Mouse (Mus musculus) heart, embryonic 13.5 days (tissue): Measurements from ENCODE around the gene Ltbp2. TPM values are rescaled to one million over a fixed set of nuclear protein-coding genes. Genes with fewer than 3 reads are reported as not detected.

Source experiments
- ATAC-seq: fragments of 200-750 bp; cut with Nextera tagmentation; 2 replicates; pipeline ENCODE4 v1.8.0; 2017; ENCODE audit warnings: moderate TSS enrichment; ENCODE audit not compliant: insufficient number of reproducible peaks, low FRiP score, low TSS enrichment; ENCODE audit errors: extremely low read depth
- H3K27ac ChIP-seq: fragments of 300-500 bp; sonication (generic); replicated peaks from 2 replicates; pipeline ENCODE4 v1.5.1; 2015; ENCODE audit warnings: moderate library complexity, mild to moderate bottlenecking, inconsistent platforms
- H3K27me3 ChIP-seq: fragments of 300-500 bp; sonication (generic); replicated peaks from 2 replicates; pipeline ENCODE4 v1.6.1; 2015; ENCODE audit warnings: mild to moderate bottlenecking, inconsistent platforms
- H3K36me3 ChIP-seq: fragments of 300-500 bp; sonication (generic); 2 replicates; pipeline ENCODE4 v1.6.1; 2015; ENCODE audit warnings: mild to moderate bottlenecking, inconsistent platforms
- H3K4me1 ChIP-seq: fragments of 300-500 bp; sonication (generic); 2 replicates; pipeline ENCODE4 v1.6.1; 2015; ENCODE audit warnings: inconsistent platforms
- H3K4me2 ChIP-seq: fragments of 300-500 bp; sonication (generic); 2 replicates; pipeline ENCODE4 v1.6.1; 2015; ENCODE audit warnings: inconsistent platforms, mild to moderate bottlenecking, moderate library complexity
- H3K4me3 ChIP-seq: fragments of 300-500 bp; sonication (generic); 2 replicates; pipeline ENCODE4 v1.5.1; 2015; ENCODE audit warnings: moderate library complexity, mild to moderate bottlenecking, inconsistent platforms
- H3K9ac ChIP-seq: fragments of 300-500 bp; sonication (generic); 2 replicates; pipeline ENCODE4 v1.6.1; 2015; ENCODE audit warnings: inconsistent platforms, mild to moderate bottlenecking, moderate library complexity
- H3K9me3 ChIP-seq: fragments of 300-500 bp; sonication (generic); 2 replicates; pipeline ENCODE4 v1.6.1; 2016; ENCODE audit warnings: inconsistent platforms
- WGBS: fragments of 180-500 bp; shearing (Covaris S2); methylation state at CpG from one replicate; pipeline ENCODE4 v1.1.7; 2015; ENCODE audit warnings: mixed read lengths; 5-methylcytosine and 5-hydroxymethylcytosine counted together
- polyA plus RNA-seq: library from polyadenylated mRNA; unstranded; fragments of >200 nt; fragmentation: Nextera tagmentation; extraction: Ambion mirVana; gene quantifications from 2 replicates; pipeline ENCODE4 v1.2.1, GENCODE M21; 2015

Ltbp2 gene
- polyA plus RNA-seq, 1 experiment from 2014 or later: 1.8 TPM

DNA sequence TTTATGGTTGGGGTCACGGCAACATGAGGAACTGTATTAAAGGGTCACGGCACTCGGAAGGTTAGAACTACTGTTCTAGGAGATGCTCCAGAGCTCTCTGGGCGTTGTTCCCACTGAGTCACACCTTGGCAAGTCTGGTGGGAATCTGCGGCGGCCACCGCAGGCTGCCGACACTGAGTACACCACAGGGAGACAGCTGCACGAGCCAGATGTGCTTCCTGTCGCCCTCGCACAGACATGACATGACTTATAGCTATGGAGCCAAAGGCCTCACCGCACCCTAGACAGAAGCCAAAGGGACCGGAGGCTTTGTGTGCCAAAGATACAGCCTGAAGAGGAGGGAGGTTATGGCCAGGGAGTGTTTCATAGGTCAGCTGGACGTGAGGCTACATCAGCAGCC is 125.7 kb downstream of the Ltbp2 start:
- H3K9ac ChIP-seq: no peak overlapping the region
- peaks cover 3% of the 10 kb centered on the region for H3K36me3 ChIP-seq
- no peaks in the 10 kb centered on the region for H3K9me3 ChIP-seq
- WGBS: 68% methylated on average over 14 of the region's 14 CpGs
- ATAC-seq: no peak
- no peak overlapping the region for H3K4me2 ChIP-seq
- H3K4me1 ChIP-seq: no peaks in the 10 kb centered on the region; the same call in 1 of the 2 replicates
- H3K27me3 ChIP-seq: peaks cover 20% of the 10 kb centered on the region
- H3K27ac ChIP-seq: no peak overlapping the region
- H3K4me3 ChIP-seq: no peak overlapping the region

DNA sequence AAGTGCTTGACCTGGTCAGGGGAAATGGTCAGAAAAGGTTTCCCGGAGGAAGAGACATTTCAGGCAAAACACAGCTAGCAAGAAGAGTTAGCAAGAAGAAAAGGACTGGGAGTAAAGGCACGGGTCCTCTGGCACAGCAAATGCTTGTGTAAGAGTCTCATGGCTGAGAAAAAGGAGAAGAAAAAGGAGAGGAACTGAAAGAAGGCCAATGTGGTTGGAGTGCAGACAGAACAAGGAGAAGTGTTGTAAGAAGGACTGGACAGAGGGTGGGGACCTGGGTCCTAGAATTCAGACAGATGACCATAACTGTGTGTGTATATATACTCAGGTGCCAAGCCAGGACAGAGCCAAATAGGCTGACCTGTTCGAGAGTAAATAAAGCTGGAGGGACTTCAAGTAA is 128.2 kb downstream of the Ltbp2 start:
- no peak overlapping the region for H3K9ac ChIP-seq
- no peak overlapping the region for H3K4me3 ChIP-seq
- no peak overlapping the region for H3K4me2 ChIP-seq
- peaks cover 20% of the 10 kb centered on the region for H3K27me3 ChIP-seq
- no peaks in the 10 kb centered on the region; the same call in 1 of the 2 replicates for H3K4me1 ChIP-seq
- ATAC-seq: no peak
- no peak overlapping the region for H3K27ac ChIP-seq
- H3K36me3 ChIP-seq: no peaks in the 10 kb centered on the region
- 66% methylated on average over 3 of the region's 3 CpGs for WGBS
- no peaks in the 10 kb centered on the region for H3K9me3 ChIP-seq

DNA sequence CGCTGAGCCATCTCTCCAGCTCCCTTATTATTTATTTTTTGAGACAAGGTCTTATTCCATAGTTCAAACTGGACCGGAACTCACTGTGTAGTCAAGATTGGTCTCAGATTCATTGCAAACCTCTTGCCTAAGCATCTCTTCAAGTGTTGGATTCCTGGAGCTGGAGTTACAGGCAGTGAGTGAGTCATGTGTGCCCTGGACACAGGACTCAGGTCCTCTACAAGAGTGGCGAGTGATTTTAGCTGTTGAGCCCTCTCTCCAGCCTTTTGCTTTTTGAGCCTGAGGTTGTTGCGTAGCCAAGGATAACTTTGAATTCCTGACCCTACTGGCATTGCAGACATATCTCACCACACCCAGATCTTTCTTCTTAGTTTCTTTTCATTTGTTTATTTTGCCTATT is 130.6 kb downstream of the Ltbp2 start:
- Histone ChIP-seq H3K9me3 (no peaks in the 10 kb centered on the region), H3K4me3 (no peak overlapping the region), H3K4me1 (no peaks in the 10 kb centered on the region; the same call in 1 of the 2 replicates), H3K27ac (no peak overlapping the region), H3K36me3 (no peaks in the 10 kb centered on the region), H3K27me3 (peaks cover 20% of the 10 kb centered on the region), H3K9ac (no peak overlapping the region), H3K4me2 (no peak overlapping the region)
- 45% methylated on average over 4 of the region's 4 CpGs for WGBS
- no peak for ATAC-seq

DNA sequence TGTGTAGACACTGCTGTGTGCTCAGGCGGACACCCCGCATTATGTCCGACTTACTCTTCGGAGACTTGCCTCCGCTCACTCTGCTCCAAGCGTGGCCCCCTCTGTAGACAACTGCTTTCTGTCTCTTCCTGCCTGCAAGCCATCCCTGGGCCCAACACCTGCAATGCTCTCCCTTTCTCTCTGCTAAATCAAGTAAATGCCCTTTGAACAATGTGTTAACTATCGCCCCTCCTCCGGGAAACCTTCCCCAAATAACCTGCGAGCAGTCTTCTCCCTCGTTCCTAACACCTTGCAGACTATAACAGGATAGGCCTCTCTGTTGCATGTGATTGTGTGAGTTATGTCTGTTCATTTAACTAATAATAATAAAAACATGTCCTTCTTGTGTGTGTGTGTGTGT is 132.8 kb downstream of the Ltbp2 start:
- ATAC-seq: no peak
- 80% methylated on average over 10 of the region's 10 CpGs for WGBS

DNA sequence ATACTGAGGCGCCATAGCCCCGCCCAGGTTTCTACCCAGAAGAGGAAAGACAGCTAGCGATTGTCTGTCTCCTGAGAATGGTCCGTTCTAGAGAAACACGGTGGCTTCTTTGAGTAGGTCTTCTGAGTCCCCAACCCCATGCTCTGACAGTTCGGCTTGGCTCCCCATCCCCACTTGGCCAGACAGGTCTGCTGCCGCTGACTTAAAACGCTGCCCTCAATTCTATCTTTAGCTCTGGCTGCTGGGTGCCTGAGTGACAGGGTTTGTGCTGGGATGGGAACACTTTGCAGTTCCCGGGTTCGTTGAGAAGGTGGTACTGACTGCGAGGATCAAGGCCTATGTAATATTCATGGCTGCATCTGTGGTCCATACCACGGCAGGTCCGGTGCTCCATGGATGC is 143.0 kb downstream of the Ltbp2 start:
- WGBS: 48% methylated on average over 13 of the region's 13 CpGs
- no peak for ATAC-seq

More for the DNA sequence above, 132.8 kb downstream of the Ltbp2 start:
- Histone ChIP-seq H3K9me3 (no peaks in the 10 kb centered on the region), H3K27me3 (peaks cover 17% of the 10 kb centered on the region), H3K36me3 (no peaks in the 10 kb centered on the region), H3K4me1 (no peaks in the 10 kb centered on the region; the same call in 1 of the 2 replicates), H3K9ac (no peak overlapping the region), H3K27ac (no peak overlapping the region), H3K4me2 (no peak overlapping the region), H3K4me3 (no peak overlapping the region)

More for the DNA sequence above, 143.0 kb downstream of the Ltbp2 start:
- no peak overlapping the region for H3K4me3 ChIP-seq
- no peaks in the 10 kb centered on the region for H3K27me3 ChIP-seq
- H3K9me3 ChIP-seq: no peaks in the 10 kb centered on the region
- H3K9ac ChIP-seq: no peak overlapping the region
- H3K27ac ChIP-seq: no peak overlapping the region
- H3K36me3 ChIP-seq: no peaks in the 10 kb centered on the region
- no peak overlapping the region; the same call in 1 of the 2 replicates for H3K4me2 ChIP-seq
- H3K4me1 ChIP-seq: peaks cover 9% of the 10 kb centered on the region

Other genes starting within 250 kb of the Ltbp2 start
- not detected in 2 replicates for gene Vrtn, start 235.5 kb downstream of the Ltbp2 start, polyA plus RNA-seq
- not detected in 2 replicates for gene Syndig1l, start 177.7 kb downstream of the Ltbp2 start, polyA plus RNA-seq
- gene Npc2, start 103.4 kb downstream of the Ltbp2 start, polyA plus RNA-seq: 55.8 and 60.1 TPM in 2 replicates
- gene Isca2, start 103.3 kb downstream of the Ltbp2 start, polyA plus RNA-seq: 133 and 148 TPM in 2 replicates
- 82.5 and 91.4 TPM in 2 replicates for gene Fcf1, start 94.4 kb upstream of the Ltbp2 start, polyA plus RNA-seq
- 9.3 and 10.1 TPM in 2 replicates for gene Arel1, start 94.4 kb upstream of the Ltbp2 start, polyA plus RNA-seq
- 17.1 and 18.3 TPM in 2 replicates for gene Ylpm1, start 119.8 kb upstream of the Ltbp2 start, polyA plus RNA-seq
- gene Prox2, start 234.2 kb upstream of the Ltbp2 start, polyA plus RNA-seq: 1.9 and 2.8 TPM in 2 replicates
- 176 and 193 TPM in 2 replicates for gene Dlst, start 234.3 kb upstream of the Ltbp2 start, polyA plus RNA-seq